Mouse (Mus musculus) T-cell, adult 66 days (primary cell): ENCODE measurements around the gene Gm20695. TPM values are rescaled to one million over a fixed set of nuclear protein-coding genes. Genes with fewer than 3 reads are reported as not detected.

Experiments used
- total RNA-seq, 2 experiments: library from RNA; stranded (reverse); gene quantifications; 3 replicates in 1 of 2; 4 replicates in 1 of 2; pipeline ENCODE4 v1.2.4; 2023

Gene Gm20695
- total RNA-seq: 1 to 10 TPM in 1 of 2 experiments, not detected in 1; 1.6 TPM

DNA sequence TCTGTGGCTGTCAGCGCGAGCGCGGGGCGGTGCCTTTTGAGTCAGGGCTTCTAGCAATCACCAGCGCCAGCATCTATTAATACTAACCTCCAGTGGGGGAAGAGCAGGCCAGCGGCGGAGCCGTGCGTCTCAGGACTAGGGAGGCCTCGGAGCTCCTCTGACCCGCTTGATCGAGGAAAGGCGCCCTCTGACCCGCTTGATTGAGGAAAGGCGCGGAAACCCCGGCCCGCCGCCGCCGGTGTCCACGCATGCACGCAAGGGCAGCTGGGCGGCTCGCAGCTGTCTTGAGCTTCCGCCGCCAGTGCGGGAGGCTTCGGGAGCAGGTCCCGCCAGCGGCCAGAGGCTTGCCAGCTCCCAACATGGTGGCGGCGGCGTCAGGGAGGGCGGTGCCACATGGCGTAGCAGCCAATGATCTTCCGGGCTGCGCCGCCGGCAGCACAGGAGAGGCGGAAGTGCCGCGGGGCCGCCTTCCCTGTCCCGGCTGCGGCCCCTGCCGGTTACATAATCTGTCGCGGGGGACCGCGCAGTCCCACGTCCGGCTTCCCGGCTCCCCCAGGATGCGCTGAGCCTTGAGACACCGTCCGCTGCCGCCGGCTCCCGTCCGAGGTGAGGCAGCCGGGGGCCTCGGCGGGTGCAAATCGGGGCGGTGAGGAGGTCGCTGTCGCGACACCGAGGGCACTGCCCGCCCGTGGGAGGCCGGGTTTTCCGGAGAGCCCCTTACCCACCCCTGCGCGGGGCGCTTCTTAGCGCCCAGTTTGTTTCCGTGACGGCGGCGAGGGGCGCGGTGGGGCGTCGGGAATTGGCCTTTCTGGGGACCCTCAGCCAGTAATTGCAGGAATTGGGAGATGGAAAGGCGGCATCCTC, at the start of gene Gm20695, which contains the start of gene Zfp597:
Gene Gm20695 (plus strand): TSS at position 448 of the 864 bp plus-strand sequence.
Gene Zfp597 (minus strand): TSS at position 361 of the 864 bp plus-strand sequence.

DNA sequence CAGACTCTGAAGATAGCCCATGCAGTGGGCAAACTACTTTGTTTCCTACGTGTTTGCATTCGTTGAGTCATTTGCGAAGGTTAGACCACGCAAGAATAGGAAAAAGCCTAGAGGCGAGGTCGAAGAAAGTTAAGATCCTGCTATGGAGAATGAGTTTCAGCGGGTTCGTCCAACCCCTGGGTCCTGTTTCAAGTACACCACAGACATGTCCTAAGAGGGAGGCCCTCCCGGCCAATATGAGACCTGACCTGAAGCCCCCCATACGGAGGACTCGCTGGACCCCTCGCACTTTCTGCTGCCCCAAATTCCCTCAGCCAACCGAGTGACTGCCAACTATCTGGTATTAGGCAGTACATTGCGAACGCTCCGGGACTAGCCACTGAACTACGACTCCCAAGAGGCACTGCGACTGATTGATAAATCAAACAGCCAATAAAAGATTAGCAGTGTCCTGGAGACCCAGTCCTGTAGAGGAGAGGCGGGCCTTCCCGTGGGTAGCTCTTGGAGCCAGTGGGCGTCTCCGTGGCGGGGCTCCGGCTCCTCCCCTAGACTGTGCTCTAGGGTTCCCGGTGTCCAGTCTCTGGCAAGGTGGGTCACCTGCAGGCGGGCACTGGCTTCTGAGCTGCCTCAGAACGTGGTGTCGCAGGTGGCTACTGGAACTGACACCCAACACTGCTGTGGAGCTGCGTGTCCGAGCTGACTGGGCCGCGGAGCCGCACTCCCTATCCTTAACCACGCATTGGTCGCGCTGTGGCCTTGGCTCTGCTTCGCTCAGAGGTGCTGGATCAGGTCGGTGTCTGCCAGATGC, 37.5 kb upstream of the Gm20695 start, which contains the start of gene Zfp174:
Gene Zfp174 (plus strand): TSS at position 558 of the 808 bp plus-strand sequence.

DNA sequence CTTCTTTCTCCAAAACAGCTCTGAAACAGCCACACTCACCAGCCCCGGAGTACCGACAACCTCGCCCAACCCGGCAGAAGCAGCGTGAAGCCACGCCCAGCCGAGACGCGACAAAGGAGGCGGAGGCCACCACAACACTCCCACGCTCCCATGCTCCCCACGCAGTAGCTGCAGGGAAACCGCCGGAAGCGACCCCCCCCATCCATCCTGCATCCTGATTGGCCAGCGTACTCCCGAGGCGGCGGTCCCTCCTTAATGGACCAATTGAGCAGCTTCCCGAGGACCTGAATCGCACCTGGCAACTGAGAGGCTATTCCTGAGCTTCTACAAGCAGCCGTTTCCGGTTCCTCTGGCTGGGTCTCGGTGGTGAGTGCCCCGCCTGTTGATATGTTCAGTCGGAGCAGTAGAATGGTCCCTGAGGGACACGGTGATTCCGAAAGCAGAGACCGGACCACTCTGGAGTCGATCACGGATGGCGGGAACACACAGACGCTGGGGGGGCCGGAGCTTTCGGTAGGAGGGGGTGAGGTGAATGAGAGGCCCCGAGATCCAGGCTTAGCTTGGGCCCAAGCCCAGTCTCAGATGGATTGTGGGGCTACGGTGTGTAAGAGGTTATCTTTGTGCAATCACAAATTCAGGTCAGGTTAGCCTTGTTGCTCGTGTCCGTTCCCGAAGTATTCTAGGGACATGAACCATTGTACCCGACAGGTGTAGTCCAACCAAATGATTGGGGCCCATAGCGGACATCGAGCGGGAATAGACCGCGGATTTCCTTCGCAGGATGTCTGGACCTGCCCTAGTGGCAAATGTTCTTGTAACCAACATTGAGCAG, 12.0 kb upstream of the Gm20695 start, which contains the start of gene Naa60:
Gene Naa60 (plus strand): TSS at position 160 of the 832 bp plus-strand sequence.

DNA sequence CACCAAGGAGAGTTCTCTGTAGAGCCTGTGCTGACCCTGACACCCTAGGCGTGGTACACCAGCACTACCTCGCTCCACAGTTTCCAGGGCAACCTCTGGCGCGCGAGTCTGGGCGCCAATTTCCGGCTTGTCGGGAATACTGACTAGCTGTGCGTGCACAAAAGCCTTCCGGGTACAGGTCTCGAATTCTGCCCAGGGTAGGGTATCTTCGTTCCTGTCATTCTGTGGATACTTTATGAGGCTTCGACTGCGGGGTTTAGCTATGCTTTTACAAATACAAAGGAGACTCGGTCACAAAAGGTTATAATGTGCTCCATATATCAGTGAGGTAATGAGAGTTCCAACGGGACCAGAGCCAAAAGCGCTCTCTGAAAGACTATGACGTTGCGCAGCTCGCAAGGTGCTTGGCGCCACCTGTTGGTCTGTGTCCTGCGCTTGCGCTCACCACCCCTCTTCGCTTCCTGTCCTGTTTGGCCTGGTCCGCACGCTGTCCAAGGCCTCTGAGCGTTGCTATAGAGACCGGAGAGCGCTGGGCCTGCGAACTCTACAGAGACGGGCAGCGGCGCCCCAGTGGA, 24.2 kb downstream of the Gm20695 start, which contains the start of the genes 1700037C18Rik and Cluap1:
Gene 1700037C18Rik (minus strand): TSS at position 153 of the 575 bp plus-strand sequence.
Gene Cluap1 (plus strand): TSS at position 265 of the 575 bp plus-strand sequence.

Other genes starting within 250 kb of the Gm20695 start
- under 1 TPM in 1 of 2 experiments, not detected in 1; 0.35 TPM for gene Mefv, start 166.6 kb upstream of the Gm20695 start, total RNA-seq
- gene Zfp263, start 140.6 kb upstream of the Gm20695 start, total RNA-seq: 10 to 100 TPM; 60.7 to 65.1 TPM
- gene Olfr15, start 53.8 kb upstream of the Gm20695 start, total RNA-seq: not detected
- under 1 TPM; 0.67 to 0.83 TPM for gene Zfp174, start 37.4 kb upstream of the Gm20695 start, total RNA-seq
- 10 to 100 TPM; 92.7 to 93.5 TPM for gene Naa60, start 12.3 kb upstream of the Gm20695 start, total RNA-seq
- 10 to 100 TPM; 33.5 to 35.4 TPM for gene Zfp597, start 87 bp upstream of the Gm20695 start, total RNA-seq
- gene 1700037C18Rik, start 24.0 kb downstream of the Gm20695 start, total RNA-seq: 1 to 10 TPM; 3.3 to 4.1 TPM
- 10 to 100 TPM; 31.0 to 31.9 TPM for gene Cluap1, start 24.2 kb downstream of the Gm20695 start, total RNA-seq
- gene Nlrc3, start 92.0 kb downstream of the Gm20695 start, total RNA-seq: 100 to 1,000 TPM; 104 to 113 TPM
- gene Slx4, start 119.1 kb downstream of the Gm20695 start, total RNA-seq: 10 to 100 TPM; 71.3 to 82.6 TPM
- gene Dnase1, start 152.3 kb downstream of the Gm20695 start, total RNA-seq: not detected
- 10 to 100 TPM; 79.4 to 91.9 TPM for gene Trap1, start 193.2 kb downstream of the Gm20695 start, total RNA-seq